Mouse (Mus musculus) heart, adult 2 months (tissue): Measurements from ENCODE around the gene Moap1. TPM values are rescaled to one million over a fixed set of nuclear protein-coding genes. Genes with fewer than 3 reads are reported as not detected.

ENCODE experiments used
- DNase-seq, 2 experiments: peaks; one replicate each; pipeline ENCODE4 v3.0.0; 2021
- H3K27ac ChIP-seq: fragments of 200-600 bp; 2 replicates; pipeline ENCODE4 v1.8.1; 2022
- H3K27me3 ChIP-seq: fragments of 200-500 bp; 2 replicates; pipeline ENCODE4 v1.6.1; 2012; ENCODE audit warnings: mild to moderate bottlenecking, low read length, inconsistent platforms, mixed read lengths; ENCODE audit not compliant: control insufficient read depth, insufficient read depth
- H3K36me3 ChIP-seq: fragments of 200-500 bp; 2 replicates; pipeline ENCODE4 v1.6.1; 2012; ENCODE audit warnings: low read length, inconsistent platforms; ENCODE audit not compliant: control insufficient read depth, insufficient read depth
- H3K4me1 ChIP-seq: fragments of 200-500 bp; 2 replicates; pipeline ENCODE4 v1.6.1; 2011; ENCODE audit warnings: low read length; ENCODE audit not compliant: control insufficient read depth, insufficient read depth
- H3K4me3 ChIP-seq: fragments of 200-600 bp; 2 replicates; pipeline ENCODE4 v1.8.1; 2022
- H3K79me2 ChIP-seq: fragments of 200-500 bp; replicated peaks from 2 replicates; pipeline ENCODE4 v1.6.1; 2012; ENCODE audit warnings: mild to moderate bottlenecking, inconsistent platforms, low read length, moderate library complexity, mixed read lengths; ENCODE audit not compliant: control insufficient read depth, insufficient read depth
- H3K9ac ChIP-seq: fragments of 200-500 bp; 2 replicates; pipeline ENCODE4 v1.6.1; 2012; ENCODE audit warnings: low read depth, mild to moderate bottlenecking, control low read depth, inconsistent platforms, low read length, mixed read lengths
- CTCF ChIP-seq: fragments of 200-600 bp; IDR thresholded peaks from 2 replicates; pipeline ENCODE4 v1.8.1; 2022; ENCODE audit warnings: antibody characterized with exemption, mild to moderate bottlenecking, moderate library complexity
- EP300 ChIP-seq: fragments of 200-500 bp; IDR thresholded peaks from 2 replicates; pipeline ENCODE4 v1.6.1; 2011; ENCODE audit warnings: low read depth, low read length, control low read depth; ENCODE audit not compliant: insufficient read depth
- POLR2A ChIP-seq: fragments of 200-500 bp; IDR thresholded peaks from 2 replicates; pipeline ENCODE4 v1.6.1; 2011; ENCODE audit warnings: mild to moderate bottlenecking, low read depth, low read length, control low read depth; ENCODE audit not compliant: insufficient read depth
- WGBS: fragments of 180-500 bp; shearing (Covaris S2); methylation state at CpG from one replicate; pipeline ENCODE4 v1.1.7; 2018; 5-methylcytosine and 5-hydroxymethylcytosine counted together
- intact Hi-C: fragments of 180-260 bp; cut with DNase I; formaldehyde crosslinking; loops from one replicate; pipeline ENCODE4 v1.15.1; 2025
- polyA plus RNA-seq: library from polyadenylated mRNA; depleted of rRNA; stranded (reverse); fragments of >200 nt; gene quantifications from 2 replicates; pipeline ENCODE4 v1.2.3, GENCODE M21; 2012
- total RNA-seq, 2 experiments: library from RNA; stranded (reverse); gene quantifications; 2 replicates each; pipeline ENCODE4 v1.2.3; 2021

Gene Moap1
- total and polyA plus RNA-seq, 3 experiments = 0.51 to 7.5 (median 7.0) TPM

- Histone ChIP-seq H3K79me2 (no peaks in the 10 kb centered on the region), H3K27ac (no peak overlapping the region), H3K4me3 (no peak overlapping the region), H3K9ac (no peak overlapping the region), H3K4me1 (no peaks in the 10 kb centered on the region), H3K36me3 (no peaks in the 10 kb centered on the region), H3K27me3 (no peaks in the 10 kb centered on the region)
- intact Hi-C loops = loop anchor here (5.0 to 10.0 kb wide), 2 partner anchors 188 to 220 kb away; no protein-coding TSS in a partner anchor
- TF ChIP-seq CTCF (no peak), EP300 (no peak), POLR2A (no peak)
- WGBS = 90% methylated on average over 10 of the region's 10 CpGs
- DNase-seq = no peak
These were observed 28.6 kb downstream of the Moap1 start for GRCm38 (mm10) chr12:102714654-102715395.

GRCm38 (mm10) chr12:102714116-102714515 is 29.3 kb downstream of the Moap1 start:
- WGBS = 85% methylated on average over 2 of the region's 2 CpGs
- no peak for TF ChIP-seq EP300
- TF ChIP-seq POLR2A = no peak
- no peak for TF ChIP-seq CTCF
- Histone ChIP-seq H3K27me3 (no peaks in the 10 kb centered on the region), H3K4me1 (no peaks in the 10 kb centered on the region), H3K79me2 (no peaks in the 10 kb centered on the region), H3K27ac (no peak overlapping the region), H3K4me3 (no peak overlapping the region), H3K9ac (no peak overlapping the region), H3K36me3 (no peaks in the 10 kb centered on the region)
- no peak for DNase-seq
- intact Hi-C loops = loop anchor here (10.0 kb wide), 1 partner anchor 219 kb away; no protein-coding TSS in a partner anchor

- TF ChIP-seq EP300 = no peak
- TF ChIP-seq POLR2A = no peak
- TF ChIP-seq CTCF = no peak
- Histone ChIP-seq H3K79me2 (no peaks in the 10 kb centered on the region), H3K27ac (no peak overlapping the region), H3K4me1 (no peaks in the 10 kb centered on the region), H3K27me3 (no peaks in the 10 kb centered on the region), H3K4me3 (no peak overlapping the region), H3K36me3 (no peaks in the 10 kb centered on the region), H3K9ac (no peak overlapping the region)
- intact Hi-C loops = loop anchor here (10.0 kb wide), 1 partner anchor 219 kb away; no protein-coding TSS in a partner anchor
- no peak for DNase-seq
- 57% methylated on average over 20 of the region's 20 CpGs for WGBS
These were observed 30.2 kb downstream of the Moap1 start for GRCm38 (mm10) chr12:102713153-102713865.

GRCm38 (mm10) chr12:102710851-102711375 is 32.5 kb downstream of the Moap1 start:
- no peak for DNase-seq
- no peak overlapping the region for H3K4me3 ChIP-seq
- no peaks in the 10 kb centered on the region for H3K27me3 ChIP-seq
- no peaks in the 10 kb centered on the region for H3K4me1 ChIP-seq
- H3K79me2 ChIP-seq = no peaks in the 10 kb centered on the region
- H3K9ac ChIP-seq = no peak overlapping the region
- H3K36me3 ChIP-seq = no peaks in the 10 kb centered on the region
- no peak for TF ChIP-seq POLR2A
- TF ChIP-seq EP300 = no peak
- TF ChIP-seq CTCF = no peak
- WGBS = 60% methylated on average over 4 of the region's 4 CpGs
- intact Hi-C loops = loop anchor here (10.0 kb wide), 1 partner anchor 216 kb away; no protein-coding TSS in a partner anchor
- H3K27ac ChIP-seq = no peak overlapping the region

GRCm38 (mm10) chr12:102709896-102710295 is 33.6 kb downstream of the Moap1 start:
- intact Hi-C loops = loop anchor here (5.0 to 10.0 kb wide), 3 partner anchors 32 to 355 kb away; partner anchors contain the start of genes Moap1 and Tmem251
- DNase-seq = no peak

More at GRCm38 (mm10) chr12:102709896-102710295, 33.6 kb downstream of the Moap1 start:
- Histone ChIP-seq H3K36me3 (no peaks in the 10 kb centered on the region), H3K27ac (no peak overlapping the region), H3K79me2 (no peaks in the 10 kb centered on the region), H3K27me3 (no peaks in the 10 kb centered on the region), H3K4me1 (peaks cover 1% of the 10 kb centered on the region; the same call in 1 of the 2 replicates), H3K9ac (no peak overlapping the region), H3K4me3 (no peak overlapping the region)
- no peak for TF ChIP-seq CTCF
- no peak for TF ChIP-seq EP300
- no peak for TF ChIP-seq POLR2A
- 91% methylated on average over 5 of the region's 5 CpGs for WGBS
